Mouse (Mus musculus): ENCODE measurements around the gene Tpcn1. TPM values are rescaled to one million over a fixed set of nuclear protein-coding genes. Genes with fewer than 3 reads are reported as not detected.

Gene Tpcn1
- total RNA-seq (2021): 10 to 100 TPM; 29.7 to 35.5 TPM
- long read RNA-seq, experiment 1, full-length matches to known transcripts: 1 of 6 reads
- long read RNA-seq, experiment 1, partial matches to known transcripts: 0 of 6 reads
- long read RNA-seq, experiment 1, other reads (novel, unspliced or antisense): 5 of 6 reads
- long read RNA-seq, experiment 2, partial matches to known transcripts: 0 of 1 reads
- long read RNA-seq, experiment 2, other reads (novel, unspliced or antisense): 1 of 1 reads

GRCm38 (mm10) chr5:120588569-120589094, at the start of gene Tpcn1, which contains the start of gene Iqcd:
TSS of gene Tpcn1 (minus strand) at chr5:120588673.
TSS of gene Iqcd (plus strand) at chr5:120589016.
- DNase-seq: peak; percentile 99 to 100

GRCm38 (mm10) chr5:120635633-120636032, 47.2 kb upstream of the Tpcn1 start:
- DNase-seq: no peak

GRCm38 (mm10) chr5:120634860-120635259, 46.4 kb upstream of the Tpcn1 start:
- no peak for DNase-seq

GRCm38 (mm10) chr5:120634131-120634530, 45.7 kb upstream of the Tpcn1 start, which contains the start of gene Cfap73:
TSS of gene Cfap73 (minus strand) at chr5:120634235.
- DNase-seq: peak in 1 of 2 experiments; percentile 46

- no peak for DNase-seq
Observed at GRCm38 (mm10) chr5:120631892-120632291, 43.4 kb upstream of the Tpcn1 start.

- no peak for DNase-seq
Observed at GRCm38 (mm10) chr5:120631128-120631527, 42.7 kb upstream of the Tpcn1 start.

GRCm38 (mm10) chr5:120628624-120629023, 40.2 kb upstream of the Tpcn1 start:
- no peak for DNase-seq

GRCm38 (mm10) chr5:120627515-120628300, 39.2 kb upstream of the Tpcn1 start:
- DNase-seq: no peak

GRCm38 (mm10) chr5:120626399-120626798, 37.9 kb upstream of the Tpcn1 start:
- no peak for DNase-seq

GRCm38 (mm10) chr5:120624427-120624826, 36.0 kb upstream of the Tpcn1 start:
- DNase-seq: no peak

GRCm38 (mm10) chr5:120622198-120622851, 33.9 kb upstream of the Tpcn1 start:
- no peak for DNase-seq

GRCm38 (mm10) chr5:120621846-120622197, 33.3 kb upstream of the Tpcn1 start:
- DNase-seq: no peak

- peak in 1 of 2 experiments; percentile 31 for DNase-seq
Observed at GRCm38 (mm10) chr5:120621078-120621765, 32.7 kb upstream of the Tpcn1 start.

- peak; percentile 71 to 87 for DNase-seq
Observed at GRCm38 (mm10) chr5:120620375-120621077, 32.1 kb upstream of the Tpcn1 start.

GRCm38 (mm10) chr5:120619201-120619600, 30.7 kb upstream of the Tpcn1 start:
- DNase-seq: peak in 1 of 2 experiments; percentile 73

- DNase-seq: no peak
Observed at GRCm38 (mm10) chr5:120618778-120619177, 30.3 kb upstream of the Tpcn1 start.

GRCm38 (mm10) chr5:120615903-120616302, 27.4 kb upstream of the Tpcn1 start:
- DNase-seq: no peak

- DNase-seq: peak; percentile 100
Observed at GRCm38 (mm10) chr5:120612822-120613604, 24.5 kb upstream of the Tpcn1 start.

GRCm38 (mm10) chr5:120612442-120612821, 24.0 kb upstream of the Tpcn1 start, which contains the start of the genes Rita1 and Ddx54:
TSS of gene Rita1 (minus strand) at chr5:120612589.
TSS of gene Ddx54 (plus strand) at chr5:120612739.
- peak; percentile 97 to 99 for DNase-seq

- no peak for DNase-seq
Observed at GRCm38 (mm10) chr5:120611416-120611815, 22.9 kb upstream of the Tpcn1 start.

Data from heart, adult 18-20 months (tissue).